Mouse (Mus musculus) leukemia stem cell, adult 10-12 weeks (primary cell): ENCODE data around the gene Gm21060. TPM values are rescaled to one million over a fixed set of nuclear protein-coding genes. Genes with fewer than 3 reads are reported as not detected.

Source experiments
- polyA plus RNA-seq: library from polyadenylated mRNA; stranded (reverse); fragments of >175 nt; gene quantifications from 2 replicates; pipeline ENCODE4 v1.2.3, GENCODE M21; 2012; ENCODE audit warnings: low replicate concordance

Gene Gm21060
- not detected in 2 replicates for polyA plus RNA-seq

DNA sequence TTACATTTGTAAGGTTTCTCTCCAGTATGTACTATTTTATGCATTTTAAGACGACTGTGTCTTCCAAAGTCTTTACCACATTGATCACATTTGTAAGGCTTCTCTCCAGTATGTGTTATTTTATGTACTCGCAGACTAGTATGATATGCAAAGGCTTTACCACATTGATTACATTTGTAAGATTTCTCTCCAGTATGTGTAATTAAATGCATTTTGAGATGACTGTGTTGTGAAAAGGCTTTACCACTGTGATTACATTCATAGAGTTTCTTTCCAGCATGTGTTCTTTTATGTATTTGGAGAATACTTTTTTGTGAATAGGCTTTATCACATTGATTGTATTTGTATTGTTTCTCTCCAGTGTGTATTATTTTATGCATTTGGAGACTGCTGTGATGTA lies at the start of gene Gm21060:
TSS of gene Gm21060 (minus strand) at position 101 of the 400 bp plus-strand sequence.

Other genes starting within 250 kb of the Gm21060 start
- gene Zfp950, start 156.2 kb downstream of the Gm21060 start, polyA plus RNA-seq: 0.23 and 1.4 TPM in 2 replicates
- 0.11 TPM in 1 of 2 replicates, not detected in the other for gene Gm7102, start 120.8 kb downstream of the Gm21060 start, polyA plus RNA-seq
- gene Gm6020, start 113.2 kb downstream of the Gm21060 start, polyA plus RNA-seq: not detected in 2 replicates
- gene Csf2ra, start 68.6 kb downstream of the Gm21060 start, polyA plus RNA-seq: 27.4 and 95.9 TPM in 2 replicates